Mouse (Mus musculus) liver, embryonic 14.5 days (tissue): ENCODE measurements around the gene Txn1. TPM values are rescaled to one million over a fixed set of nuclear protein-coding genes. Genes with fewer than 3 reads are reported as not detected.
A peak's percentile ranks its signal among the peaks of the same experiment; 100 is the strongest.

ENCODE experiments used
- ATAC-seq: fragments of 200-750 bp; cut with Nextera tagmentation; 2 replicates; pipeline ENCODE4 v1.8.0; 2017; ENCODE audit warnings: moderate number of reproducible peaks, mild to moderate bottlenecking, moderate library complexity; ENCODE audit not compliant: insufficient read depth
- DNase-seq, 3 experiments: peaks; one replicate each; pipeline ENCODE4 v3.0.0-alpha.2; 2012 to 2013; ENCODE audit warnings: low read depth in 3 of 3, low spot score in 3 of 3
- H3K27ac ChIP-seq: fragments of 300-500 bp; sonication (generic); 2 replicates; pipeline ENCODE4 v1.5.1; 2014; ENCODE audit warnings: moderate library complexity, mild to moderate bottlenecking, control low read depth, inconsistent platforms
- H3K27me3 ChIP-seq: fragments of 300-500 bp; sonication (generic); 2 replicates; pipeline ENCODE4 v1.6.1; 2014; ENCODE audit warnings: mild to moderate bottlenecking, low read length, moderate library complexity; ENCODE audit not compliant: control insufficient read depth, insufficient read depth
- H3K36me3 ChIP-seq: fragments of 300-500 bp; sonication (generic); replicated peaks from 2 replicates; pipeline ENCODE4 v1.6.1; 2014; ENCODE audit warnings: low read depth; ENCODE audit not compliant: control insufficient read depth, insufficient read depth
- H3K4me1 ChIP-seq, 2 experiments: fragments of 200-500 bp in 1 of 2; fragments of 300-500 bp in 1 of 2; sonication (generic) in 1 of 2; replicated peaks; 2 replicates each; pipeline ENCODE4 v1.6.1; 2012 to 2014; ENCODE audit warnings: antibody characterized with exemption in 1 of 2, inconsistent platforms in 1 of 2, low read length in 1 of 2; ENCODE audit not compliant: control insufficient read depth in 2 of 2, insufficient read depth in 2 of 2
- H3K4me2 ChIP-seq: fragments of 300-500 bp; sonication (generic); 2 replicates; pipeline ENCODE4 v1.6.1; 2014; ENCODE audit warnings: low read depth, mild to moderate bottlenecking, control low read depth, moderate library complexity
- H3K4me3 ChIP-seq, 2 experiments: fragments of 200-500 bp in 1 of 2; fragments of 300-500 bp in 1 of 2; sonication (generic) in 1 of 2; 2 replicates each; pipeline ENCODE4 v1.5.1; 2012 to 2014; ENCODE audit warnings: low read depth in 2 of 2, low read length in 2 of 2, mild to moderate bottlenecking in 2 of 2, control low read depth in 1 of 2, inconsistent platforms in 1 of 2, moderate library complexity in 1 of 2; ENCODE audit not compliant: insufficient read depth in 1 of 2
- H3K9ac ChIP-seq: fragments of 300-500 bp; sonication (generic); replicated peaks from 2 replicates; pipeline ENCODE4 v1.6.1; 2014; ENCODE audit warnings: mild to moderate bottlenecking, control low read depth, moderate library complexity
- H3K9me3 ChIP-seq: fragments of 300-500 bp; sonication (generic); 2 replicates; pipeline ENCODE4 v1.6.1; 2016; ENCODE audit warnings: low read length, mixed read lengths; ENCODE audit not compliant: control insufficient read depth
- CTCF ChIP-seq: IDR thresholded peaks from 2 replicates; pipeline ENCODE4 v1.5.1; 2016; ENCODE audit warnings: antibody characterized with exemption, low read depth, control low read depth
- EP300 ChIP-seq: IDR thresholded peaks from 2 replicates; pipeline ENCODE4 v1.6.1; 2016; ENCODE audit warnings: antibody characterized with exemption, low read depth
- WGBS: fragments of 180-500 bp; shearing (Covaris S2); extraction: QIAGEN DNeasy Blood & Tissue Kit; methylation state at CpG from one replicate; pipeline ENCODE4 v1.1.7; 2014; ENCODE audit not compliant: insufficient replicate concordance; 5-methylcytosine and 5-hydroxymethylcytosine counted together
- polyA plus RNA-seq, 2 experiments: library from polyadenylated mRNA; depleted of rRNA in 1 of 2; stranded (reverse) in 1 of 2; unstranded in 1 of 2; fragments of >200 nt; fragmentation: Nextera tagmentation in 1 of 2; extraction: Ambion mirVana in 1 of 2; gene quantifications; 2 replicates each; pipeline versions ENCODE4 v1.2.1 to v1.2.3; 2012 to 2014

The Txn1 gene
- polyA plus RNA-seq, 2 experiments, result 165 to 254 TPM

GRCm38 (mm10) chr4:57914193-57915190 lies 41.7 kb downstream of the Txn1 start:
- Histone ChIP-seq H3K9ac (no peak overlapping the region), H3K9me3 (no peaks in the 10 kb centered on the region), H3K36me3 (no peaks in the 10 kb centered on the region), H3K27me3 (no peaks in the 10 kb centered on the region), H3K4me2 (no peak overlapping the region), H3K27ac (no peak overlapping the region), H3K4me3 (no peak overlapping the region), H3K4me1 (peaks cover 0 to 2% of the 10 kb centered on the region in 2 experiments; a peak in 1 of 4 replicates)
- 51% methylated on average over 10 of the region's 10 CpGs for whole genome bisulfite sequencing
- no peak for ATAC-seq
- TF ChIP-seq EP300 (no peak), CTCF (peak; percentile 17; the same call in 1 of the 2 replicates)
- no peak for DNase-seq

- Histone ChIP-seq H3K9me3 (no peaks in the 10 kb centered on the region), H3K27ac (no peak overlapping the region), H3K4me2 (no peak overlapping the region), H3K4me1 (peaks cover 0 to 2% of the 10 kb centered on the region in 2 experiments; a peak in 1 of 4 replicates), H3K27me3 (no peaks in the 10 kb centered on the region), H3K36me3 (no peaks in the 10 kb centered on the region), H3K9ac (no peak overlapping the region), H3K4me3 (no peak overlapping the region)
- DNase-seq (no peak), ATAC-seq (no peak)
- TF ChIP-seq CTCF (no peak), EP300 (no peak)
These were observed 43.2 kb downstream of the Txn1 start for GRCm38 (mm10) chr4:57913021-57913420.

- 20% methylated on average over 6 of the region's 6 CpGs for WGBS
- Histone ChIP-seq H3K4me2 (no peak overlapping the region), H3K36me3 (no peaks in the 10 kb centered on the region), H3K9ac (no peak overlapping the region), H3K9me3 (no peaks in the 10 kb centered on the region), H3K27ac (no peak overlapping the region), H3K27me3 (no peaks in the 10 kb centered on the region), H3K4me3 (no peak overlapping the region), H3K4me1 (no peaks in the 10 kb centered on the region)
- no peak for ATAC-seq
- no peak for TF ChIP-seq CTCF
- TF ChIP-seq EP300, result no peak
- no peak for DNase-seq
These were observed 47.4 kb downstream of the Txn1 start for GRCm38 (mm10) chr4:57908860-57909259.

GRCm38 (mm10) chr4:57906708-57907107 lies 49.5 kb downstream of the Txn1 start:
- no peak for TF ChIP-seq EP300
- TF ChIP-seq CTCF, result no peak
- H3K9ac ChIP-seq, result no peak overlapping the region
- H3K36me3 ChIP-seq, result no peaks in the 10 kb centered on the region
- no peak overlapping the region for H3K4me2 ChIP-seq
- no peaks in the 10 kb centered on the region for H3K27me3 ChIP-seq
- H3K4me1 ChIP-seq, result no peaks in the 10 kb centered on the region
- H3K4me3 ChIP-seq, result no peak overlapping the region
- no peak for DNase-seq
- ATAC-seq, result no peak
- 38% methylated on average over 2 of the region's 2 CpGs for WGBS
- H3K27ac ChIP-seq, result no peak overlapping the region
- no peaks in the 10 kb centered on the region for H3K9me3 ChIP-seq

GRCm38 (mm10) chr4:57904638-57905037 lies 51.6 kb downstream of the Txn1 start:
- no peak overlapping the region for H3K4me3 ChIP-seq
- H3K27ac ChIP-seq, result no peak overlapping the region
- 25% methylated on average over 9 of the region's 9 CpGs for WGBS
- H3K9me3 ChIP-seq, result no peaks in the 10 kb centered on the region
- no peak for ATAC-seq
- no peak for DNase-seq
- no peaks in the 10 kb centered on the region for H3K4me1 ChIP-seq
- H3K27me3 ChIP-seq, result no peaks in the 10 kb centered on the region
- TF ChIP-seq EP300, result no peak
- TF ChIP-seq CTCF, result no peak
- no peaks in the 10 kb centered on the region for H3K36me3 ChIP-seq
- H3K4me2 ChIP-seq, result no peak overlapping the region
- no peak overlapping the region for H3K9ac ChIP-seq
